Mouse (Mus musculus) MEL (cell line): ENCODE data around the gene Tgtp1. TPM values are rescaled to one million over a fixed set of nuclear protein-coding genes. Genes with fewer than 3 reads are reported as not detected.
"Not testable (repeated sequence)": the region's sequence is repeated elsewhere in the genome, so short reads cannot be mapped to it uniquely, and the experiment has no call there.

Source experiments
- DNase-seq: peaks from one replicate; pipeline ENCODE4 v3.0.0; 2011; ENCODE audit warnings: low read depth, low spot score
- H3K27ac ChIP-seq: 2 replicates; pipeline ENCODE4 v1.5.1; 2012; ENCODE audit warnings: low read depth, mild to moderate bottlenecking, control low read depth, low read length, moderate library complexity; ENCODE audit not compliant: control insufficient read depth
- H3K27me3 ChIP-seq, 2 experiments: fragments of 150-350 bp in 1 of 2; sonication (generic) in 1 of 2; 2 replicates each; pipeline ENCODE4 v1.6.1; 2012; ENCODE audit warnings: low read length in 2 of 2, mild to moderate bottlenecking in 2 of 2, improper control_type of control experiment in 1 of 2, moderate library complexity in 1 of 2; ENCODE audit not compliant: insufficient read depth in 2 of 2, control insufficient read depth in 1 of 2
- H3K36me3 ChIP-seq, 2 experiments: 2 replicates each; pipeline ENCODE4 v1.6.1; 2012 to 2014; ENCODE audit warnings: low read length in 2 of 2, improper control_type of control experiment in 1 of 2, inconsistent platforms in 1 of 2, mild to moderate bottlenecking in 1 of 2; ENCODE audit not compliant: insufficient read depth in 2 of 2, control insufficient read depth in 1 of 2
- H3K4me1 ChIP-seq, 2 experiments: fragments of 150-350 bp in 1 of 2; sonication (generic) in 1 of 2; 2 replicates each; pipeline ENCODE4 v1.6.1; 2012; ENCODE audit warnings: low read length in 2 of 2, improper control_type of control experiment in 1 of 2, mild to moderate bottlenecking in 1 of 2; ENCODE audit not compliant: insufficient read depth in 2 of 2, control insufficient read depth in 1 of 2
- H3K4me3 ChIP-seq, 2 experiments: fragments of 150-350 bp in 1 of 2; sonication (generic) in 1 of 2; 2 replicates each; pipeline ENCODE4 v1.5.1; 2012; ENCODE audit warnings: low read depth in 2 of 2, low read length in 2 of 2, mild to moderate bottlenecking in 2 of 2, moderate library complexity in 2 of 2, control low read depth in 1 of 2, improper control_type of control experiment in 1 of 2; ENCODE audit not compliant: control insufficient read depth in 1 of 2, insufficient read depth in 1 of 2
- H3K79me2 ChIP-seq: 2 replicates; pipeline ENCODE4 v1.6.1; 2012; ENCODE audit warnings: mild to moderate bottlenecking, low read length, moderate library complexity; ENCODE audit not compliant: control insufficient read depth, poor library complexity, insufficient read depth
- H3K9ac ChIP-seq: 2 replicates; pipeline ENCODE4 v1.6.1; 2012; ENCODE audit warnings: low read depth, mild to moderate bottlenecking, control low read depth, low read length, moderate library complexity; ENCODE audit not compliant: control insufficient read depth, poor library complexity, severe bottlenecking
- H3K9me3 ChIP-seq: fragments of 150-350 bp; sonication (generic); replicated peaks from 2 replicates; pipeline ENCODE4 v1.6.1; 2012; ENCODE audit warnings: mild to moderate bottlenecking, low read length, improper control_type of control experiment, moderate library complexity; ENCODE audit not compliant: insufficient read depth
- polyA plus RNA-seq, 2 experiments: library from polyadenylated mRNA; stranded (reverse) in 1 of 2; unstranded in 1 of 2; fragments of >175 nt in 1 of 2; fragments of >200 nt in 1 of 2; gene quantifications; 2 replicates each; pipeline versions ENCODE4 v1.2.1 to v1.2.4; 2012; ENCODE audit warnings: low replicate concordance in 2 of 2, low read depth in 1 of 2; ENCODE audit not compliant: insufficient read length in 2 of 2, insufficient read depth in 1 of 2, missing spikeins in 1 of 2
- total RNA-seq: library from RNA; depleted of rRNA; stranded (reverse); fragments of 300-350 nt; gene quantifications from 2 replicates; pipeline ENCODE4 v1.2.3, GENCODE M21; 2012

Gene Tgtp1
- total and polyA plus RNA-seq, 3 experiments: not detected

DNA sequence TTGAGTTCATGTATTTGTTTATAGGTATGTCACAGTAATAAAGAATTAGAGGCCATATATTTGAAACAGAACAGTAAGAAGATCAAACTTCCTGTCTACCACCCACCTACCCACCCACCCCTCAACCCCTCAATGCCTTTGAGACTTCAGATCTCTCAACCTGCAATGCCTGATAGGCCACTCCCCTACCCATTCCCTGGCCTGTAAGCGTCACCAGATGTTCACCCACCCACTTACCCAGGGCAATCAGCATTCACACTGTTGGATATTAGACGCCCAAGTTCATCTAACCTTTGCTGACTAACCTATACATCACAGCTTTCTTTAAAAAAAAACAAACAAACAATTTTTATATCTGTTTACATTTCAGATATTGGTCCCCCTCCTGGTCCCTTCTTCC is 4.0 kb downstream of the Tgtp1 start:
- H3K27ac ChIP-seq, H3K9ac ChIP-seq, H3K9me3 ChIP-seq, DNase-seq, H3K36me3 ChIP-seq, H3K27me3 ChIP-seq, H3K4me3 ChIP-seq, H3K4me1 ChIP-seq, H3K79me2 ChIP-seq: not testable (repeated sequence)

DNA sequence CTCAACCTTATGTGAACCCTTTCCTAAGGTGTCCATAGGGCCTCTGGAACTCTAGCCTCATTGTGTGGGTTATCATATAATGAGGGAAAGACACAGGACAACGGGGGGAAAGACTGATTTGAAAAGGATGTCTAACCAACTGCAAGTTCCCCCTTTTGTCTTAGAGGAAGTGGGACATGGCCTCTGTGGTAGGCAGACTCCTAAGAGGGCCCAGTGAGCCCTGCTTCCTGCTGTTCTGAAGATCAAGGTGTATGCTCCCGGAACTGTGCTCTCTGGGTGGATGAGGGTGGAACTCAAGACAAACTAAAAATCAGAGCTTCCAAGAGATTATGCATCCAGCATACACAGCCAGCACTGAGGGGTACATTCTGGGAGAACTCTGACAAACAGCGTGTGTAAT is 5.8 kb downstream of the Tgtp1 start:
- not testable (repeated sequence) for H3K9me3 ChIP-seq, H3K9ac ChIP-seq, H3K4me1 ChIP-seq, H3K4me3 ChIP-seq, DNase-seq, H3K27me3 ChIP-seq, H3K79me2 ChIP-seq, H3K36me3 ChIP-seq, H3K27ac ChIP-seq

DNA sequence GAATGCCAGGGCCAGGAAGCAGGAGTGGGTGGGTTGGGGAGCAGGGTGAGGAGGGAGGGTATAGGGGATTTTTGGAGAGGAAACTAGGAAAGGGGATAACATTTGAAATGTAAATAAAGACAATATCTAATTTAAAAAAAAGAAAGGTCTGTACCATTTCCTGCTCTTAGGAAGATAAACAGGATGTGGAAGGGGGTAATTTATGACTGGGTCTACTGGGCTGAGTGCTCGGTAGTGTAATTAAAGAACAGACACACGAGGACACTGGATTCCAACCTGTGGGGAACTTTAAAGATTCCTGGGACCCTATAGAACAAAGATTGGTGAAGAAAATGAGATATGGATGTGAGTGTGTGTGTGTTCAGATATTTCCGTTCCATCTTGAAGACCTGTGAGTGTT is 11.1 kb downstream of the Tgtp1 start:
- not testable (repeated sequence) for H3K79me2 ChIP-seq, H3K9ac ChIP-seq, H3K27ac ChIP-seq, H3K27me3 ChIP-seq, H3K9me3 ChIP-seq, H3K36me3 ChIP-seq, DNase-seq, H3K4me1 ChIP-seq, H3K4me3 ChIP-seq

DNA sequence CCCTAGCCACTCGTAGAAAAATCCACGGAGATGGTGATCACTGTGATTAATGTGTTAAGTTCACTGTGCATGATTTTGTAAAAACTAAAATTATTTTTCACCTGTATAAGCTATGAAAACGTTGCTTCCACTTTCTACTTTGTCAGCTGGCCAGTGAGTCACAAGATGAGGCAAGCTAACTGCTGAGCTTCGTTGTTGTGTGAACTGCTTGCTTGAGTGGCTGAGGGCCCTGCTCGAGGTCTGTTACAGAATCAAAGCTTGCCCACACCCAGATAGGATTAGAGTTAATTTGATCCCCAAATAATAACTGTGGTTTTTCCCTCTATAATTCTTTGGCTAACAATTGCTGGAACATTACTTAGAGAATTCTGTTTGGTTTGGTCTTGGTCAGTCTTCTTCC is 13.9 kb downstream of the Tgtp1 start:
- not testable (repeated sequence) for H3K36me3 ChIP-seq, H3K27ac ChIP-seq, H3K4me3 ChIP-seq, H3K9me3 ChIP-seq, H3K27me3 ChIP-seq, H3K4me1 ChIP-seq, DNase-seq, H3K79me2 ChIP-seq, H3K9ac ChIP-seq

DNA sequence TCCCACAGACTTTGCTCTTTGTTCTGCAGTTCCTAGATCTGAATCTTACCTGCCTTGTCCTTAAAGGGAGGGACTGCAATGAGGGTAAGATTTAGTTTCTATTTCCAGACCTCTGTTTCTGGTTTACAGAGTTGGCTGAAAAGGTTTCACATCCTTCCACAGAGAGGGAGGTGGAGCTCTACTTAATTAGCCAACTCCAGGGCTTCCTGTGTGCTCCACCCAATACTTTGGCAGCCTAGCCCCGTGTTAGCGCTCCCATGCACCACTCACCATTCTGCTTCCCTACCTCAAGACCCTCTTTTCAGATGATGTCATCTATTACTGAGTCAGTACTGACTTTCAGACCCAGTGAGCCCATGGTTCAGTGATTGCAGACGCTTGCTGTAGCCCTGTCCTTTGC is 14.7 kb downstream of the Tgtp1 start, which contains the start of gene 9930111J21Rik1:
Gene 9930111J21Rik1, minus strand, starts transcription at position 148 of the 400 bp plus-strand sequence.
- not testable (repeated sequence) for H3K9ac ChIP-seq, H3K27ac ChIP-seq, H3K4me3 ChIP-seq, DNase-seq, H3K4me1 ChIP-seq, H3K27me3 ChIP-seq, H3K36me3 ChIP-seq, H3K9me3 ChIP-seq, H3K79me2 ChIP-seq

DNA sequence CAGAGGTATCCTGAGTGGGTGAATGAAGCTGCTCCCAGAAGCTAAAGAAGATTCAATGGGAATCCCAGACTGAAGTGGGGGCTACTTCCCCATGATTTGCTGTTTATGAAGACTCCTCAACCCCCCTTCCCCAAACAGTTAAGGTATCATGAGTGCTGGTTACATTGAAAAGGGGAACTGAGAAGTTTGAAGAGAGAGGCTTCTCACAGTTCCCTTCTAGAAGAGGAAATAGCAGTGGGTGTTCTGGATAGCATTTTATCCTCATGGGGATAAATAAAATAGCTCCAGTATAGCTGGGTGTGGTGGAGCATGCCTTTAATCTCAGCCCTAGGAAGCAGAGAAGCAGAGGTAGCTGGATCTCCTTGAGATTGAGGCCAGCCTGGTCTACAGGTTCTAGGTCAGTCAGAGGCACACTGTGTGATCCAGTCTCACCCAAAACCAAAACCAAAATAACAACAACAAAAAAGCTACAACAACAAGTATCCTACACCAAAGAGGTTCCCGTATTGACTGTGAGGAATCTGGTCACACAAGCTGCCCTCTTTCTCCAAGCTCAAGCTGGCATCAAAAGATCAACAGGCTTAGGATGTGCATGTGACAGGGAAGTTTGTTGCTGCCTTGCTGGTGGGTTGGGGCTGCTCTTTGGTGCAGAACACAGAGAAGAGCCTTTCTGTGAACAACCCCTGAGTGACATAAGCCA is 15.6 kb downstream of the Tgtp1 start, which contains the start of gene Olfr56:
Gene Olfr56, plus strand, starts transcription at position 650 of the 700 bp plus-strand sequence.
- not testable (repeated sequence) for DNase-seq, H3K79me2 ChIP-seq, H3K27me3 ChIP-seq, H3K9ac ChIP-seq, H3K9me3 ChIP-seq, H3K4me1 ChIP-seq, H3K4me3 ChIP-seq, H3K27ac ChIP-seq, H3K36me3 ChIP-seq

DNA sequence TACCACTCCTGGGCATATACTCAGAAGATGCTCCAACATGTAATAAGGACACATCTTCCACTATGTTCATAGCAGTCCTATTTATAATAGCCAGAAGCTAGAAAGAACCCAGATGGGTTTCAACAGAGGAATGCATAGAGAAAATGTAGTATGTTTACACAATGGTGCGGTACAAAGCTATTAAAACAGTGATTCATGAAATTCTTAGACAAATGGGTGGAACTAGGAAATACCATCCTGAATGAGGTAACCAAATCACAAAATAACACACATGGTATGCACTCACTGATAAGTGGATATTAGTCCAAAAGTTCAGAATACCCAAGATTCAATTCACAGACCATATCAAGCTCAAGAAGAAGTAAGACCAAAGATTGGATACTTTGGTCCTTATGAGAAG is 19.3 kb downstream of the Tgtp1 start:
- H3K4me1 ChIP-seq, H3K27me3 ChIP-seq, H3K36me3 ChIP-seq, DNase-seq, H3K79me2 ChIP-seq, H3K27ac ChIP-seq, H3K4me3 ChIP-seq, H3K9ac ChIP-seq, H3K9me3 ChIP-seq: not testable (repeated sequence)
